Mouse (Mus musculus) heart, adult 2 months (tissue): ENCODE data around the gene Stxbp1.

ENCODE experiments used
- CTCF ChIP-seq: fragments of 200-600 bp; IDR thresholded peaks from 2 replicates; pipeline ENCODE4 v1.8.1; 2022; ENCODE audit warnings: antibody characterized with exemption, mild to moderate bottlenecking, moderate library complexity
- EP300 ChIP-seq: fragments of 200-500 bp; IDR thresholded peaks from 2 replicates; pipeline ENCODE4 v1.6.1; 2011; ENCODE audit warnings: low read depth, low read length, control low read depth; ENCODE audit not compliant: insufficient read depth
- POLR2A ChIP-seq: fragments of 200-500 bp; IDR thresholded peaks from 2 replicates; pipeline ENCODE4 v1.6.1; 2011; ENCODE audit warnings: mild to moderate bottlenecking, low read depth, low read length, control low read depth; ENCODE audit not compliant: insufficient read depth

- no peak for TF ChIP-seq CTCF
- no peak for TF ChIP-seq POLR2A
- TF ChIP-seq EP300: no peak
These were observed 30.3 kb upstream of the Stxbp1 start for GRCm38 (mm10) chr2:32877303-32877702.
